Mouse (Mus musculus) liver, embryonic 12.5 days (tissue): ENCODE measurements at regions not wholly inside any gene's neighbourhood (a gene's known extent, or its start where the extent isn't known, plus 50 kb on each side); places are given as distances from the start of the nearest gene placed in this dataset.

Source experiments
- ATAC-seq: fragments of 200-750 bp; cut with Nextera tagmentation; 2 replicates; pipeline ENCODE4 v1.8.0; 2017; ENCODE audit warnings: moderate number of reproducible peaks, mild to moderate bottlenecking, moderate library complexity
- H3K27ac ChIP-seq: fragments of 300-500 bp; sonication (generic); 2 replicates; pipeline ENCODE4 v1.5.1; 2016; ENCODE audit warnings: mild to moderate bottlenecking
- H3K27me3 ChIP-seq: fragments of 300-500 bp; sonication (generic); replicated peaks from 2 replicates; pipeline ENCODE4 v1.6.1; 2016; ENCODE audit warnings: mild to moderate bottlenecking, moderate library complexity
- H3K36me3 ChIP-seq: fragments of 300-500 bp; sonication (generic); 2 replicates; pipeline ENCODE4 v1.6.1; 2016; ENCODE audit warnings: mild to moderate bottlenecking, moderate library complexity
- H3K4me1 ChIP-seq: fragments of 300-500 bp; sonication (generic); 2 replicates; pipeline ENCODE4 v1.6.1; 2016
- H3K4me2 ChIP-seq: fragments of 300-500 bp; sonication (generic); 2 replicates; pipeline ENCODE4 v1.6.1; 2016; ENCODE audit warnings: mild to moderate bottlenecking, moderate library complexity
- H3K4me3 ChIP-seq: fragments of 300-500 bp; sonication (generic); 2 replicates; pipeline ENCODE4 v1.5.1; 2016; ENCODE audit warnings: mild to moderate bottlenecking, moderate library complexity
- H3K9ac ChIP-seq: fragments of 300-500 bp; sonication (generic); 2 replicates; pipeline ENCODE4 v1.6.1; 2016; ENCODE audit warnings: mild to moderate bottlenecking, moderate library complexity
- H3K9me3 ChIP-seq: fragments of 300-500 bp; sonication (generic); replicated peaks from 2 replicates; pipeline ENCODE4 v1.6.1; 2016; ENCODE audit warnings: mild to moderate bottlenecking, moderate library complexity
- WGBS: fragments of 180-500 bp; shearing (Covaris S2); methylation state at CpG from one replicate; pipeline ENCODE4 v1.1.7; 2016; ENCODE audit not compliant: insufficient replicate concordance; 5-methylcytosine and 5-hydroxymethylcytosine counted together

DNA sequence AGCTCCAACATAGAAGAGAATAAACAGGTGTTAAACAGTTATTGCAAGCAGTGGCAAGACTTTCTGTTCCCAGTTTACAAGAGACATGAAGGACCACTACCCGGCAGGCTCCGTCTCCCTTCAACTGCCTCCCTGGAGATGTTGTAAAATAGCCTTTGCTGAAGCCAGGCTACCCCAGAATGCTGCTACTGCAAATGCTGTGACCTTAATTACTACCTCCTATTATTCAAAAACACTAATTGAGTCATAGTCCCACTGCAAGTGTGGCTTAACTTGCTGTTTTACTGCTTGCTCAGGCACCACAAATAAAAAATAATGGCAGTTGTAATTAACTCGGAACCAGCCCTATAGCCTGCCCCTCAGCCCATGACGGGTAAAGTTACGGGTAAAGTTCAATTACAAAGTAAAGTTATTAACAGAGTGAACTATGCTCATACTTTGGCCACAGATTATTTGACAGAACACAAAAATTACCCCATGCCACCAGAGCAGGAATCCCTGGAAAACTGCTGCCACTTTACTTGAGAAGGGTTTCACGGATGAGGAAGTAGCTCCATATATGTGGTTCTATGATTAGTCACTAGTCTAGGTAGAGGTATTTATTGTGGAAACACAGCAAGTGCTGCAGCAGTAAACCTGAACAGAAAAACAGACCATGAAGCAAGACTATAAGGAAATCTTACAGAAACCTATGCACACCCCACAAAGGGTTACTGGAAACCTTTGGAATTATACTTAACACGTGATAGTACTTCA, 267.6 kb downstream of the Rnf152 start:
- no peaks in the 10 kb centered on the region for H3K36me3 ChIP-seq
- no peak overlapping the region for H3K9ac ChIP-seq
- H3K4me1 ChIP-seq, result no peaks in the 10 kb centered on the region
- H3K4me2 ChIP-seq, result no peak overlapping the region
- WGBS, result 69% methylated on average over 7 of the region's 7 CpGs
- no peaks in the 10 kb centered on the region for H3K9me3 ChIP-seq
- no peaks in the 10 kb centered on the region for H3K27me3 ChIP-seq
- H3K27ac ChIP-seq, result no peak overlapping the region
- H3K4me3 ChIP-seq, result no peak overlapping the region
- ATAC-seq, result no peak

GRCm38 (mm10) chr1:105087623-105088022, 268.9 kb downstream of the Rnf152 start:
- H3K4me3 ChIP-seq, result no peak overlapping the region
- ATAC-seq, result no peak

GRCm38 (mm10) chr1:105084556-105084955, 272.0 kb downstream of the Rnf152 start:
- H3K27me3 ChIP-seq, result no peaks in the 10 kb centered on the region
- no peaks in the 10 kb centered on the region for H3K9me3 ChIP-seq
- no peaks in the 10 kb centered on the region for H3K36me3 ChIP-seq
- no peaks in the 10 kb centered on the region for H3K4me1 ChIP-seq
- no peak for ATAC-seq
- no peak overlapping the region for H3K9ac ChIP-seq
- WGBS, result 66% methylated on average over 3 of the region's 3 CpGs
- H3K27ac ChIP-seq, result no peak overlapping the region
- no peak overlapping the region for H3K4me2 ChIP-seq
- no peak overlapping the region for H3K4me3 ChIP-seq

More at GRCm38 (mm10) chr1:105087623-105088022, 268.9 kb downstream of the Rnf152 start:
- WGBS, result 58% methylated on average over 1 of the region's 1 CpGs
- Histone ChIP-seq H3K36me3 (no peaks in the 10 kb centered on the region), H3K4me1 (no peaks in the 10 kb centered on the region), H3K27me3 (no peaks in the 10 kb centered on the region), H3K4me2 (no peak overlapping the region), H3K9ac (no peak overlapping the region), H3K9me3 (no peaks in the 10 kb centered on the region), H3K27ac (no peak overlapping the region)

- ATAC-seq, result no peak
- no peak overlapping the region for H3K9ac ChIP-seq
- no peaks in the 10 kb centered on the region for H3K36me3 ChIP-seq
- no peaks in the 10 kb centered on the region for H3K9me3 ChIP-seq
- no peaks in the 10 kb centered on the region for H3K4me1 ChIP-seq
- H3K27ac ChIP-seq, result no peak overlapping the region
- no peaks in the 10 kb centered on the region for H3K27me3 ChIP-seq
- 60% methylated on average over 6 of the region's 6 CpGs for WGBS
- no peak overlapping the region for H3K4me2 ChIP-seq
- no peak overlapping the region for H3K4me3 ChIP-seq
These were observed 272.9 kb downstream of the Rnf152 start for GRCm38 (mm10) chr1:105083551-105084103.

DNA sequence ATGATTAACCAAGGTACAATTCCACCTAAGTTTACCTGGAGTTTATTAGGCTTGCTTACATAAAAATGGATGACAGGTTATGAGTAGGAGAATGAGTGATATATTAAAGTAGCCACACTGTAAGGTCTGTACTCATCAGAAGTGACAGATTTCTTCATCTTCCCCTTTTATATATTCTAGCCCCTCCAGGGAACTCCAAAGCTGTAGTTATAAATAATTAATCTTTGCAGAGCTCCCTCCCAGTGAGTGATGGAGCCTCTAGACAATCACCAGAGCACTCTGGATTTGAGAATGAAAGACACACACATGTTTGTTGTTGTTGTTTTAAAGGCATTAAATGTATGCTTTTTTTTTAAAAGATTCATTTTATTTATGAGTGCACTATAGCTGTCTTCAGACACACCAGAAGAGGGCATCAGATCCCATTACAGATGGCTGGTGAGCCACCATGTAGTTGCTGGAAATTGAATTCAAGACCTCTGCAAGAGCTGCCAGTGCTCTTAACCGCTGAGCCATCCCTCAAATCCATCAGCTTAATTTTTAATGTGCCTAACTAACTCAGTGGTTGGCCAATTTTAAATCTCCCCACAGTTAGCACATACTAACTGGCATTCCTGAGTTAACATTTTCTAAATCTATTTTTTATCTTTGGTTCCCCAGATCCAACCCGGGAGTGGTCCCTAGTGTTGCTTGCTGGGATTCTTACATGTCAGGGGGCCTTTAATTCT, 273.5 kb downstream of the Rnf152 start:
- no peaks in the 10 kb centered on the region for H3K27me3 ChIP-seq
- no peak overlapping the region for H3K27ac ChIP-seq
- WGBS, result 60% methylated on average over 2 of the region's 2 CpGs
- H3K36me3 ChIP-seq, result no peaks in the 10 kb centered on the region
- H3K4me2 ChIP-seq, result no peak overlapping the region
- H3K9ac ChIP-seq, result no peak overlapping the region
- H3K9me3 ChIP-seq, result no peaks in the 10 kb centered on the region
- no peaks in the 10 kb centered on the region for H3K4me1 ChIP-seq
- no peak for ATAC-seq
- H3K4me3 ChIP-seq, result no peak overlapping the region

DNA sequence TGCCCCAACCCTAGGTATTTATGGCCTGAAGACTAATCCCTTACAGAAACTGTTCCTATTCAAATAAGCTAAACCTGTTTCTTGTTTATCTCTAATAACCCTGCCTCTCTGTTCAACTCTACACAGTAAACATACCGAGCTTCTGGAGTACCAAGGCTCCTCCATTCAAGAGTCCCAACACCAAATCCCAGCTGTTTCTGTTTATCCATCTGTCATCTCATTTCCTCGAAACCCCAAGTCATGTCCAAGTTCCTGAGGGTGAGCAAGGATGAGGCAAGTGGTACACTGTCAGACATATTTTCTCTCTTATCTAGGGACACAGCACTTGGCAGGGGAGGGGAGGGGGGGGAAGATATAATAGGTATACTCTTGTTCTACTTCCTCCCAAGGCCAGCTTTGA, 274.6 kb downstream of the Rnf152 start:
- WGBS, result 40% methylated on average over 2 of the region's 2 CpGs
- no peak overlapping the region for H3K4me2 ChIP-seq
- no peak for ATAC-seq
- H3K4me3 ChIP-seq, result no peak overlapping the region
- H3K9ac ChIP-seq, result no peak overlapping the region
- H3K36me3 ChIP-seq, result no peaks in the 10 kb centered on the region
- no peaks in the 10 kb centered on the region for H3K4me1 ChIP-seq
- no peaks in the 10 kb centered on the region for H3K9me3 ChIP-seq
- no peaks in the 10 kb centered on the region for H3K27me3 ChIP-seq
- H3K27ac ChIP-seq, result no peak overlapping the region

DNA sequence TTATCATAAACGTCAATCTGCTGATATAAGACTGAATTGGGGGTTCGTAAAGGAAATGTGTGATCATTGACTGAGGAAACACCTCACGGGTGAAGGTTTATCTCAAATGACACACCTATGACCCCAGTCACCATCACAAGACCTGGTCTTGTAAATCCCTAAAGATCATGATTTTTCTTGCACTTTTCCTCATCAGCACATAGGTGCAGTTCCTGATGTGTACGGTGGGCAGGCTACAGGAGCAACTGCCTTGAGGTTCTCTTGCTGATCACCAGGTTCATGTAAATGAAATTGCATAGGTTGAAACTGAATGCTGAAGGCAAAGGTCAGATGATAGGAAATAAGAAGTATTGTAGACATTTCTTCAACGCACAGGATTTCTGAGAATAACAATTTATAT, 277.1 kb downstream of the Rnf152 start:
- WGBS, result 70% methylated on average over 5 of the region's 5 CpGs
- Histone ChIP-seq H3K4me3 (no peak overlapping the region), H3K4me2 (no peak overlapping the region), H3K9me3 (no peaks in the 10 kb centered on the region), H3K27me3 (no peaks in the 10 kb centered on the region), H3K4me1 (no peaks in the 10 kb centered on the region), H3K36me3 (no peaks in the 10 kb centered on the region), H3K27ac (no peak overlapping the region), H3K9ac (no peak overlapping the region)
- no peak for ATAC-seq

- Histone ChIP-seq H3K4me2 (no peak overlapping the region), H3K36me3 (no peaks in the 10 kb centered on the region), H3K9ac (no peak overlapping the region), H3K4me3 (no peak overlapping the region), H3K4me1 (no peaks in the 10 kb centered on the region), H3K27me3 (no peaks in the 10 kb centered on the region), H3K9me3 (no peaks in the 10 kb centered on the region), H3K27ac (no peak overlapping the region)
- WGBS, result 59% methylated on average over 3 of the region's 3 CpGs
- no peak for ATAC-seq
These were observed 280.8 kb downstream of the Rnf152 start for GRCm38 (mm10) chr1:105075728-105076127.

- 41% methylated on average over 1 of the region's 1 CpGs for WGBS
- ATAC-seq, result no peak
- Histone ChIP-seq H3K9me3 (no peaks in the 10 kb centered on the region), H3K4me3 (no peak overlapping the region), H3K9ac (no peak overlapping the region), H3K27me3 (no peaks in the 10 kb centered on the region), H3K27ac (no peak overlapping the region), H3K4me1 (no peaks in the 10 kb centered on the region), H3K36me3 (no peaks in the 10 kb centered on the region), H3K4me2 (no peak overlapping the region)
These were observed 282.2 kb downstream of the Rnf152 start for GRCm38 (mm10) chr1:105074326-105074725.

DNA sequence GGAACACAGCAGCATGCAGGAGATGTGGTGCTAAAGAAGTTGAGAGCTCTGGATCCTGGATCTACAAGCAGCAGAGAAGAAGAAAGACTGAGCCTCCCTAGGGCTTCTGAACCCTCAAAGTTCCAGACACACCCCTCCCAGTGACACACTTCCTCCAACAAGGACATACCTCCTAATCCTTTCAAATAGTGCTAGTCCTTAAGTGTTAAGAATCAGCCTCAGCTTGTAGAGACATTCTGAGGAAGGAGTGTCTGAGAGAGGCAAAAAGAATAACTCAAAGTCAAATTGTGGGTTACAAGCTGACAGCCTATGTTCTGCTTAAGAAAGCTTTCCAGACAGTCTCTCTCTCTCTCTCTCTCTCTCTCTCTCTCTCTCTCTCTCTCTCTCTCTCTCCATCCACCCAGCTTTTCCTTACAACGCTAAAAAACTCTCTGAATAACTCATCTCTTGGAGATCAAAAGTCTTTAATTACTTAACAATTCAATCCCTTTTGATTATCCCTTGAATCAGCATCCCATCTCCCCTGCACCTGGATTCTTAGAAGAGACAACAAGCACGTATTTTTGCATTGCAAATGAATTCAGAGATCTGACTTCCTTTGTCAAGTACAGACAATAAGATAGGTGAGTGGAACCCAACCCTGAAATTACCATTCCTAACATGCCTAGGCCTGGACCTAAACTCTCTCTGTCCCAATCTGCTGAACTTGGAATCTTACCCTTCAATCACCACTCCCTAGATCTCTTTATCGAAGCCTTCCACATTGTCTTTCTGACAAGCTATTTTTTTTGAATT, 285.7 kb downstream of the Rnf152 start:
- Histone ChIP-seq H3K9me3 (no peaks in the 10 kb centered on the region), H3K9ac (no peak overlapping the region), H3K36me3 (no peaks in the 10 kb centered on the region), H3K27ac (no peak overlapping the region), H3K27me3 (no peaks in the 10 kb centered on the region), H3K4me1 (no peaks in the 10 kb centered on the region), H3K4me2 (no peak overlapping the region), H3K4me3 (no peak overlapping the region)
- no peak for ATAC-seq
- WGBS, result 39% methylated on average over 3 of the region's 3 CpGs

GRCm38 (mm10) chr1:105067902-105068301, 288.6 kb downstream of the Rnf152 start:
- Histone ChIP-seq H3K4me3 (no peak overlapping the region), H3K4me1 (no peaks in the 10 kb centered on the region), H3K9ac (no peak overlapping the region), H3K27ac (no peak overlapping the region), H3K36me3 (no peaks in the 10 kb centered on the region), H3K27me3 (no peaks in the 10 kb centered on the region), H3K4me2 (no peak overlapping the region), H3K9me3 (no peaks in the 10 kb centered on the region)
- ATAC-seq, result no peak
- 64% methylated on average over 4 of the region's 4 CpGs for WGBS
